Mouse (Mus musculus) midbrain, postnatal 0 days (tissue): ENCODE measurements at regions not wholly inside any gene's neighbourhood (a gene's known extent, or its start where the extent isn't known, plus 50 kb on each side); places are given as distances from the start of the nearest gene placed in this dataset.
A peak's percentile ranks its signal among the peaks of the same experiment; 100 is the strongest.

Experiments
- ATAC-seq: fragments of 200-750 bp; cut with Nextera tagmentation; 2 replicates; pipeline ENCODE4 v1.8.0; 2017; ENCODE audit warnings: moderate number of reproducible peaks, mild to moderate bottlenecking, moderate TSS enrichment, moderate library complexity; ENCODE audit not compliant: low FRiP score
- DNase-seq: peaks from one replicate; pipeline ENCODE4 v3.0.0-alpha.2; 2015; ENCODE audit warnings: low spot score
- H3K27ac ChIP-seq: fragments of 300-500 bp; sonication (generic); 2 replicates; pipeline ENCODE4 v1.5.1; 2014; ENCODE audit warnings: low read depth, mild to moderate bottlenecking, low read length, mixed read lengths
- H3K27me3 ChIP-seq: fragments of 300-500 bp; sonication (generic); 2 replicates; pipeline ENCODE4 v1.6.1; 2014; ENCODE audit warnings: low read length, control low read depth, mixed read lengths; ENCODE audit not compliant: insufficient read depth
- H3K36me3 ChIP-seq: fragments of 300-500 bp; sonication (generic); 2 replicates; pipeline ENCODE4 v1.6.1; 2014; ENCODE audit warnings: low read length, control low read depth, mixed read lengths; ENCODE audit not compliant: insufficient read depth
- H3K4me1 ChIP-seq: fragments of 300-500 bp; sonication (generic); 2 replicates; pipeline ENCODE4 v1.6.1; 2014; ENCODE audit warnings: mild to moderate bottlenecking, control low read depth, antibody characterized with exemption, low read length, mixed read lengths; ENCODE audit not compliant: insufficient read depth
- H3K4me2 ChIP-seq: fragments of 300-500 bp; sonication (generic); 2 replicates; pipeline ENCODE4 v1.6.1; 2014; ENCODE audit warnings: low read depth, mild to moderate bottlenecking, low read length, mixed read lengths; ENCODE audit not compliant: poor library complexity, severe bottlenecking
- H3K4me3 ChIP-seq: fragments of 300-500 bp; sonication (generic); 2 replicates; pipeline ENCODE4 v1.5.1; 2014; ENCODE audit warnings: low read depth, mild to moderate bottlenecking, low read length, moderate library complexity
- H3K9ac ChIP-seq: fragments of 300-500 bp; sonication (generic); replicated peaks from 2 replicates; pipeline ENCODE4 v1.6.1; 2014; ENCODE audit warnings: mild to moderate bottlenecking, low read length, moderate library complexity, mixed read lengths; ENCODE audit not compliant: poor library complexity, severe bottlenecking
- H3K9me3 ChIP-seq: fragments of 300-500 bp; sonication (generic); 2 replicates; pipeline ENCODE4 v1.6.1; 2016; ENCODE audit warnings: low read length, control low read depth
- CTCF ChIP-seq: IDR thresholded peaks from 2 replicates; pipeline ENCODE4 v1.5.1; 2016; ENCODE audit warnings: antibody characterized with exemption, mild to moderate bottlenecking
- WGBS: fragments of 180-500 bp; shearing (Covaris S2); extraction: QIAGEN DNeasy Blood & Tissue Kit; methylation state at CpG from one replicate; pipeline ENCODE4 v1.1.7; 2014; 5-methylcytosine and 5-hydroxymethylcytosine counted together

DNA sequence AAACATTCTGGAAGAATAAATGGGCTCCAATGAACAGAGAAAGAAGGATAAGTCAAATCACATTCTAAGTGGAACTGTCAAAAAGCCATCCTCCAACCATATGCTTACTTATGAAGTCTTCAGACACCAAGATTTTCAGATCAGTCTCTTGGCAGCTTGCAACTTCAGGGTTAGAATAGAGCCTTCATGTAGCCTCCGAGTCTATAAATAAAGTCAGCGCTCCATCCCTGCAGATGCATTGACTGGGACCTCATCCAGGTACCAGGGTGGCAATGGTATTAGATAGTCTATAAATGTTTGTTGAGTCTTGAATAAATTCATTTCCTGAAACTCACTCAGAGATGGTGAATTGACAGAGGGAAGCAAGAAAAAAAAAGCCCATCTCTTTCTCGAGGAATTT, 107.2 kb upstream of the Eepd1 start:
- no peak for TF ChIP-seq CTCF
- DNase-seq (no peak), ATAC-seq (no peak)
- H3K27ac ChIP-seq = no peak overlapping the region
- H3K27me3 ChIP-seq = no peaks in the 10 kb centered on the region
- H3K9me3 ChIP-seq = no peaks in the 10 kb centered on the region
- WGBS = 85% methylated on average over 3 of the region's 3 CpGs
- H3K4me2 ChIP-seq = no peak overlapping the region
- no peak overlapping the region for H3K9ac ChIP-seq
- H3K4me1 ChIP-seq = no peaks in the 10 kb centered on the region
- no peak overlapping the region for H3K4me3 ChIP-seq
- no peaks in the 10 kb centered on the region for H3K36me3 ChIP-seq

DNA sequence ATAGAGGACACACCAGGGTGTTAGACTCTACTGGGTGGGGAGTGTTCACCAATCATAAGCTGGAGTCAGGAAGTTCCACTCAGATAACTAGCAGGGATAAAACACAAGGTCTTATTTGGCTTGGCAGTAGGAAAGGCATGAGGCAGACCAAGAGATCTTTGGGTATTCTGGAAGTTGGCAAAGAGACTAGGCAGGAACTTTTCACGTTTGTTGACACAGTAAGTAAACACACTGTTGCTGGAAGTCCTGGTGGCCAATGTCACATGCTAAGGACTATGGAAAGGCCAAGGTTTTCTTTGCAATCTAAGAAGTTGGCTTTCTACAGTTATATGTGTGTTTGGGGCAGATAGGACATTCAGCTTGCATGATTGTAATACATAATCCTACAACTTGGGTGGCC, 105.1 kb upstream of the Eepd1 start:
- Histone ChIP-seq H3K4me3 (no peak overlapping the region), H3K4me1 (no peaks in the 10 kb centered on the region), H3K4me2 (no peak overlapping the region), H3K27ac (no peak overlapping the region), H3K27me3 (no peaks in the 10 kb centered on the region), H3K9ac (no peak overlapping the region), H3K36me3 (no peaks in the 10 kb centered on the region), H3K9me3 (no peaks in the 10 kb centered on the region)
- no peak for ATAC-seq
- no peak for TF ChIP-seq CTCF
- no peak for DNase-seq
- WGBS = 56% methylated on average over 1 of the region's 1 CpGs

DNA sequence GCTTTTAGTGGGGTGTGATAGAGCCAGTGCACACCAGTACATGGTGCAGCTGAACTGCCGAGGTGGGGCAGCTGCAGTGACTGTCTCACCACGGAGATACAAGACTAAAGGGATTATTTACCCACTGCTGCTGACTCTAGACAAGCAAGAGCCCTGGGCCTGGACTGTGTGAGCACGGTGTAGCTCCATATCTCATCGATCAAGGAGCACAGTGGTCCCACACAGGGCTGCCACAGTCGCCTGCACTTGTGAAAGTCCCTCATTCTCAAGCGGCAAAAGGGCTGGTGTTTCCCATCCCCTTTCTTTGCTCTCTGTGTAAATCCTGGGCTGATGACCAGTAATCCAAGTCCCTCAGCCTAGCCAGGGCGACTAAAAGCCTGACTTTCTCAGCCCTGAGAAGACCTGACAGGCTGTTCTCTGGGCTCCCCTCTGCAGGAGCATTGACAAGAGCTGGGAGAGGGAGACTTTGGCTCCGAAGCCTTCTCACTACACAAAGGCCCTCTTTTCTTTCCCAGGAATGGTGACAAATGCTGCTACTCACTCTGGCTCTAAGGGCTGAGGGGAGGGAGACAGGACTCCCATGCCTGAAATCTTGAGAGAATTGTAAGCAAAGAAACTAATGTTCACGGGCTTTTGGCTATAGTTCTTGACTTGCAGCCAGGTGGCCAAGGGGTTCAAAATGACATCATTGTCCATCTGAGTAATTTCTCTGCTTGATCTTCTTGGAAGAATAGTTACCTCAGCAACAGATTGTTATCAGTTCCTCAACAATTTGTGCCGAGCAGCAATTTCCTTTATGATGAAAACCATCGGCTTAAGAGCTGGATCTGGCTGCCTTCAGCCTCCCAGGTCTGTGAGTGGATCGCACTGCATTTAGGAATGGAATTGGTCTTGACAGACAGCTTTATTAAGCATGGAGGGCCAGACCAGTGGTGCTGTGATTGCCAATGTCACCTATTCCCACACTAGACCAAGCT, 103.3 kb upstream of the Eepd1 start:
- no peak overlapping the region for H3K9ac ChIP-seq
- no peaks in the 10 kb centered on the region for H3K27me3 ChIP-seq
- TF ChIP-seq CTCF = no peak
- WGBS = 36% methylated on average over 12 of the region's 12 CpGs
- DNase-seq = peak; percentile 81
- peak; percentile 84 for ATAC-seq
- H3K9me3 ChIP-seq = no peaks in the 10 kb centered on the region
- peak overlapping the region; percentile 59 for H3K27ac ChIP-seq
- no peak overlapping the region for H3K4me3 ChIP-seq
- H3K4me1 ChIP-seq = no peaks in the 10 kb centered on the region
- no peaks in the 10 kb centered on the region for H3K36me3 ChIP-seq
- no peak overlapping the region for H3K4me2 ChIP-seq

DNA sequence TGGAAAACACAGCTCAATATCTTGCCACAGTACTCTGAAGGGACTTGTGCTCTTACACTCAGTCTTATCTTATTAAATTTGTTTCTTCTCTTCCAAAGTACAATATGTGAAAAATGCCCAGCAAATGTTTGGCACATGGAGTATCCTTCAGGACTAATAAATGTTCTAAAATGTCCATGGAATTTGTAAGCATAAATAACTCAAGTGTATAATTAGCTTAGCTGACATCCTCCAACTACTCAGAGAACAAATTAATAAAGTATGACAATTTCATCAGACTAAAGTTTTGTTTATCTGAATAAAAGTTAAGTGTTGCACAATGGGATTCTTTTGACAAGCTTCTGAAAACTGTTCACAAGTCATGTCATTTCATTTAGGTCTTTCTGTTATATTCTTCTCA, 96.0 kb upstream of the Eepd1 start:
- Histone ChIP-seq H3K9ac (no peak overlapping the region), H3K27ac (no peak overlapping the region), H3K4me2 (no peak overlapping the region), H3K27me3 (no peaks in the 10 kb centered on the region), H3K4me1 (no peaks in the 10 kb centered on the region), H3K4me3 (no peak overlapping the region), H3K36me3 (no peaks in the 10 kb centered on the region), H3K9me3 (no peaks in the 10 kb centered on the region)
- no peak for DNase-seq
- ATAC-seq = no peak
- no peak for TF ChIP-seq CTCF

DNA sequence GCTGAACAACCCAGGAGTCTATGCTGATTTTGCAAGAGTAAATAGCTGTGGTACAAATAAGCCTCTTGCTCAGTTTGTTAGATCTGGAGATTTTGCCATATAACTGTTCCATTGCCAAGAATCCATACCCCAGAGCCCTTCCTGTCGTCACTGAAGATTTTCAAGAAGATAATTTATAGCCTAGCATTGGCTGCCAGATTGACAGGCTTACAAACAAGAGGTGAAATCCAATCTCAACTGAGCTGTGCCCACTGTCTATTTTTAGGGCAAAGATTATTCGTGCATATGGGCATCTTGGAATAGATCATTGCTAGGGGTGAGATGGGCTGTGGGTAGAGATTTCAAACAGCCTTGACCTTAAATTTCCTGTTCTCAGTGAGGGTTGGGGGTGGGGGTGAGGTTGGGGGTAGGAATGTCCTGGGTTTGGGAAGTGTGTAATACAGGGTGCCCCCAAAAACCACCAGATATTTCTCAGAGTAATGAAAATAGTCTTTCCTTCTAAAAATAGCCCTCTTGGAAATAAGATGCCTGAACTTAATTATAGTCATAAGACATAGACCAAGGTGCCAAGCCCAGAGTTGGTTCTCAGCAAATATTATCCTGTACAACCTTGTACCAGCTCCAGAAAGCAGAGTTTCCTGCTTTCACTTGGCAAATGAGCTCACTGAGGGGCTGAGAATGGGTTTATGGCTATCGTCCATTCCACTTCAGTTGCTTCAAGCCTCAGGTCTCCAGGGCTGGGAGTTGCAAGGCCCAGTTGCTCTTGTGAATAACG, 93.3 kb upstream of the Eepd1 start:
- ATAC-seq (no peak), DNase-seq (no peak)
- Histone ChIP-seq H3K4me3 (no peak overlapping the region), H3K9me3 (no peaks in the 10 kb centered on the region), H3K36me3 (no peaks in the 10 kb centered on the region), H3K27me3 (no peaks in the 10 kb centered on the region), H3K4me1 (no peaks in the 10 kb centered on the region), H3K27ac (no peak overlapping the region), H3K9ac (no peak overlapping the region), H3K4me2 (no peak overlapping the region)
- WGBS = 73% methylated on average over 4 of the region's 4 CpGs
- TF ChIP-seq CTCF = no peak

DNA sequence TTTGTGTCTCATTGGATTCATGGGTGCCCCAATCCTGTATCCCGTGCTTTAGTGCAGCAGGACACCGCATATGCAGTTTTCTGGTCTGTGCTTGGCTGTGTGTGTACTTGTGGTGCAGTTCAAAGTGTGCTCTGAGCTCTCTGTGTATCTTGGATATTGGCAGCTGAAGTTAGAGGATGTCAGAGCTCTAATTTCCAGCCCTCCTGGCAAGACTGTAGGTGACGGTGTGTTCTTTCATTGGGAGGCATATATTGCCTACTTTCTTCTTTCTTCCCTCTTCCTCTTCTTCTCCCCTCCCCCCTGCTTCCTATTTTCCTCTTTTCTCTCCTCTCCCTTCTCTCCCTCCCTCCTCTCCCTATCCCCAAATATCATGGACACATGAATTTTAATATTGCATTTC, 92.0 kb upstream of the Eepd1 start:
- Histone ChIP-seq H3K27ac (no peak overlapping the region), H3K9me3 (no peaks in the 10 kb centered on the region), H3K36me3 (no peaks in the 10 kb centered on the region), H3K27me3 (no peaks in the 10 kb centered on the region), H3K4me3 (no peak overlapping the region), H3K9ac (no peak overlapping the region), H3K4me2 (no peak overlapping the region), H3K4me1 (no peaks in the 10 kb centered on the region)
- TF ChIP-seq CTCF = no peak
- DNase-seq (no peak), ATAC-seq (no peak)
- WGBS = 80% methylated on average over 3 of the region's 3 CpGs
